Mouse (Mus musculus) layer of hippocampus, adult 9-10 months (tissue): ENCODE results near the gene Abtb1.

ENCODE experiments used
- DNase-seq: peaks from one replicate; pipeline ENCODE4 v3.0.0; 2022; ENCODE audit warnings: low spot score

Abtb1 gene

DNA sequence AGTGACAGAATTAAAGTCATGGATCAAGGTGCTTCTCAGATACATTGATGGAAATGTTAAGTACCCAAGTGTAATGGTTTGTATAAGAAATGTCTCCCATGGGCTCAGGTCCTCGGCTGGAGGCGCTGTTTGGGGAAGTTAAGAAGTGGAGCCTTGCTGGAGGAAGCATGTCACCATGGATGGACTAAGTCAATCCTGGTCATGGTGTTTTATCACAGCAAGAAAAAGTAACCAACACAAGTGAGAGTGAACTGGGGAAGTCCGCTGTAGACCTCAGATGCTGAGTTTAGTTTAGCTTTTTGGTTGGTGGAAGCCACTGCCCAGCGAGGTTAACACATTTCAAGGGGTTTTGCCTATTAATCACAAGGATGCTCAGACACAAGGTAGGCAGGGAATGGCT is 12.2 kb downstream of the Abtb1 start:
- no peak for DNase-seq

DNA sequence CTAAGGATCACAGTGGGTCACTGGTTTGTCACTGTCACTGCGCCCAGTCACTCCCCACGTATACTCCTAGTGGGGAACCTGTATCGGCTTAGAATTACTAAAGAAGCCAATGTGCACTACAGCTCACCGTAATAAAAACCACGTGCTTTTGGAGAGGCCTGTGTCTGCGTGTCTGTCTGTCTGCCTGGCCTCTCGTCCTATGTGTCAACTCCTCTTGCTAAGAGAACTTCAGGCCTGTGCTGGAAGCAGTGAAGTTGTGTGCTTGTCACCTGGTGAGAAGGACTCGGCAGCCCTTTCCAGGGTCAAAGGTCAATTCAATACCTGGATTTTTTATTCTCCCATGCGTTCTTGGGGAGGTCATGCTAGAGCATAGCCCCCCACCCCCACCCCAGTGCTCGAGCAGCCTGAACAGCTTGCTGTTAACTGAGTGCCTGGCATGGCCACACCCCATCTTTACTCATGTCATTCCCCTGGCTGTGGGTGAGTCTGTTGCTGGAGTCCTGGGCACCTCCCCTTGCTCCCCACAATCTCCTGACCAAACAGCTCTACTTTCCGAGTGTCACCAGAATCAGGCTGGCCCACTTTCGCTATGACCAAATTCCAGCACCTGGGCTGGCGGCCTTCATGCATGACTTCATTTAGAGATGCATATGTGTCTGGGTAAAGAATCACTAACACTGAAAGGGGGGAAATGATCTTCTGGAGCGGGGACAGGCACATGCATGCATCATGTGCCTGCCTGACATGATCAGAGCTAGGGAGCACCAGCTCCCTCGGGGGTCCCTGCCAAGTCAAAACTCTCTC is 13.4 kb downstream of the Abtb1 start:
- DNase-seq: no peak

DNA sequence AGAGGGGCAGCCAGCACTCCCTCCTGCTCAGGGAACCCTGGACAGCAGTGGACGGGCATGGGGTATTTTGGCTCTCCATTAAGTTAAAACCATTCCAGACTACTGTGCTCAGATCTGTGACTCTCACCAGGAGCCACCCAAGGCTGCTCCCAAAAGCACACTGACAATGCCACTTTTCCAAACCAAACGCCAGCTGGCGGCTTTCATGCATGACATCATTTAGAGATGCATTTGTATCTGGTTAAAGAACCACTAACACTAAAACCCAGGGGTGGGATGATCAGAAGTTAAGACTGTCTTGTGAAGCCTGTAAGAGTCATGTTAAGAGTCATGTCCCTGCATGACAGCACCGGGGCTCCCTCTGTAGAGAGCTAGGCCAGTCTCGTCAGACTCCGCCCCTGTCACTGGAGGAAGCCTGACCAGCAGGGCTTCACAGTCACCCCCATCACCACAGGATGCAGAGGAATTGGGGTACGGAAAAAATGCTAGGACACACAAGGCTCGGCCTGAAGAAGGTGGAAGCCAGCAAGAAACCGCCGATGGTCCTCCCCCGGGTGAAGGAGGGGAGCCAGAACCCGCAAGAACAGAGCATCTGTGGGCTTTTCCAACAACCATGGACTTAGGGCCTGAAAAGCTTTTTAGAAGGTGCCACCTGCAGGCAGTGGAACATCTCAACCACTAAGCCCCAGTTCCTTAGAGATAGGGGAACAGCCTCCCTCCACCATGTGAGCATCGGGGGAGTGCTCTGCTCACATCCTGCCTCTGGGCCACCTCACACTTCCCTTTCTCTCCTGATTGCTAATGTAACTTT is 14.2 kb downstream of the Abtb1 start:
- no peak for DNase-seq

DNA sequence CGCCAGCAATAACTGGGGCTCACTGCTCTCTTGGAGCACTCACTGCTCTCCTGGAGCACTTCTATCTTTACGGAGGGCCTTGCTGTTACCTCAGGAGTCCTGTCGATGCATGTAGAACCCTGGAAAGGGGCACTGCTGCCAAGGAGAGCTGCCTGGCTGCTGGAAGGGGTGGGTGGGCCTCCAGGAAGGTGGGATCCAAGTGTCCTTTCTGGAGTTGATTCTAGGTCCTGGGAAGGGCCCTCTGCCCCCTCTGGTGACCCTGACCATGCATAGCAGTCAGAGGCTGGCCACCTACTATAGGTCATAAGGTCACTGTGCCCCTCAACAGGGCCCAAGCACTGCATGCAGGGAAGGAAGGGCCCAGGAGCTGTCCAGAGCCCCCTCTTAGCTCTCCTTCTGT is 14.8 kb downstream of the Abtb1 start:
- DNase-seq: no peak

DNA sequence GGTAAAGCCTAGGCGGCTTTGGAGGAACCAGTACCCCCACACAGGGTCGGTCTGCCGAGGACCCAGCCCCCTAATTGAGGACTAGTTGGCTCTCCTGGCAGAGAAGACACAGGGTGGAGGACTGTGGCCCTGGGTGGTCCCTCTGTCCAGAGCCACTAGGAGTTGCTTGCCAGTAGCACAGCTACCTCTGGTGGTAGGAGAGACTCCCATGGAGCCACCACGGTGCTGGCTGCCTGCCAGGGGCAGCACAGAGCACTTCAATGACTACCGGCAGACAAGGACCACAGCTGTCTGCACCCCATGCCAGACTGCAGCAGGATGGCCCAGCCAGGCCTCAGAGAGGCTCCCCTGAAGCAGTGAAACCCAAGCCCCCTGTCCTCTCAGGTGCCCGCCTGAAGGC is 15.2 kb downstream of the Abtb1 start:
- DNase-seq: no peak

DNA sequence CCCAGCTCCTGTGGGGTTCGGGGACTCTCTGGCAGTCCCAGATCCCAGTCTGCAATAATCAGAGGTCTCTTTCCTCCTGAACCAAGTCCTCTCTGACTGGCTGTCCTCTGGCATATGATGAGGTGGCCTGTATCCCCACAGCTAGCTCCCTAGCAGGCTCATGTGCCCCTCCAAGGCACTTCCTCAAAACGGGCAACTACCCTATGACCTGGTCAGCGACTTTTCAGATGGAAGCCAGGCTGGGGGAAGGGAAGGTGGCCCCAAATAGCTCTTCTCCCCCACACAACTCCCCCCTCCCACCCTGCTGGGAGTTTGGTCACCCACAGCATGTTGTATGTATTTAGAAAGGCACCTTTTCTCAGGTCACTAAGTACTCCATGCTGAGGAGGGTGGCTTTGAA is 15.7 kb downstream of the Abtb1 start:
- no peak for DNase-seq

DNA sequence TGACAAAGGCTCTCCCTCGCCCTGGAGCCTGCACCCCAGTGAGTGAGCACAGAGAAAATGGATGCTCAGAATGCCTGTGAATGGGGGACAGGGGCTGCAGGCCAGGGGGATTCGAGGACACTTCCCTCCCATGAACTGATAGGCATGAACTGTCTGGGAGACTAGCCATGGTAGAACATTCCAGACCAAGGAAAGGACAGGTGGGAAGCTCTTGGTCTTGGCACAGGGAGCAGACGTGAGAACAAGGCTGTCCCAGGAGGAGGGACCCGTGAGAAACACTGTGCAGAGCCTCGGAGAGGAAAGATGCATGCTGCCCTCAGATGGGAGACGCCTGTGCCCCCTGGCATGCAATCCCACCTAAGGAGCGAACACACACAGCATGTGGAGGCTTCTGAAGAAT is 17.6 kb downstream of the Abtb1 start:
- DNase-seq: no peak

DNA sequence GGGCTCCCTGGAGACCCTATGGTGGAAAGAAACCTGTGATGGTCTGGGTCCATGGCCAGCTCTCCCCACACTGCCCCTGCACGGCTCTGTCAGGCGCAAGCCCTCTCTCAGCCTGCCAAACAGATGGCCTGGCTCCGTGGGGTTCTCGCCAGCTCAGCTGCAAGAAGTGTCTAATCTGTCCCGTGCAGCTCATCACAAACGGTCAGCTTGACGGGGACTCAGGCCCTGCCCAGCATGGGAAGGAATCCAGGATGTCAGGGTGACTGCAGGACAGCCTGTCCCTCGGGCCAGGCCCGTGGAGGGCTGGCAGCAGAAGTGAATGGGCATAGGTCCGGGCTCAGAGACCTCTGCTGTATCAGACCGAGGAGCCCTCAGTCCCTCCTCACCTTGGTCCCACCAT is 19.9 kb downstream of the Abtb1 start:
- DNase-seq: no peak

DNA sequence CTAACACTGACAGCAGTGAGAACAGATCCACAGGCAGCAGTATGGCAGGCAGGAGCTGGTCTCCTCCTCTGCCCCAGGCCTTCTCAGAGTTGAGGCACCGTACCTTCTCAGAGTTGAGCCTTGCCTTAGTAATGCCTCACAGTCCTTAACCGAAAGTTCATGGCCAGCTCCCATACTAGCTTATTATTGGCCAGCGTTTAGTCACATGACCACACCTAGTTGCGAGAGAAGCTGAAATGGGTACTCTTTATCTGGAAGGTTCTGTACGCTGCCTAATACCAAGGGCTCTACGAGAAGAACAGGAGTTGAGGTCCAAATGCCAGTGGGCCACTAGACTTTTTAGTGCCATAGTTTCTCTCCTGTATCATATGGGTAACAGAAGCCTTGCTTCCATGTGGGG is 20.5 kb downstream of the Abtb1 start:
- no peak for DNase-seq

DNA sequence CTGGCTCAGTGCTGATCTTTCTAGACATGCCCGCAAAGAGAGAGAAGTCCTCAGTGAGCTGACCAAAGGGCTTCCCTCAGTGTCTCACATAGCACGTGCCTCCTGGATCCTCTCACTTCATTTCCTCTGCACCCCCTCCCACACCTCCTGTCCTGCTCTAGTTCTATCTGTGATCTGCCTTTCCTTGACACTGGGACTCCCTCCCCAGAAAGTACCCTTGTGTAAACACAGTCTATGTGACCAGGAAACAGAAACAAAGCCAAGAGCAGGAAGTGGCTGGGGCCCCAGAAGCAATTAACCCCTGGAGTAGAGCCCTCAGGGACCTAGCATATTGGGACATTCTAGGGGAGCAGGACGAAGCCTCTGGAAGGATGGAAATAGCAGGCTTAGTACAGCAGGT is 20.9 kb downstream of the Abtb1 start:
- DNase-seq: no peak

DNA sequence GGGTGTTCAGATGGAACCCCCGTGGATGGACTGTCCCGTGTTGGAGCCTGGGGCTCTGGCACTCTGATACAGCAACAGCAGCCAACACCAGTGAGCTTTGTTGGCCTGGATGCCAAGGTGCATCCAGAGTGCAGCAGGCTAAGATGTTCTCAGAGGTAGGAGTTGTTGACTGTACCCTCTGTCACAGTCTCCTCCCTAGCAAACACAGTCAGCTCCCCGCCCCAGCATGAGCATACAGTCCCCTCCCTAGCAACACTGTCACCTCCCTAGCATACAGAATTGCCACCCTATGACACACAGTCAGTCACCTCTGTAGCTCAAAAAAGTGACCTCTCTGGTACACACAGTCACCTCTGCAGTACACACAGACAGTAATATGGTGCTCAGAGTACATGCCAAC is 24.9 kb downstream of the Abtb1 start:
- no peak for DNase-seq

DNA sequence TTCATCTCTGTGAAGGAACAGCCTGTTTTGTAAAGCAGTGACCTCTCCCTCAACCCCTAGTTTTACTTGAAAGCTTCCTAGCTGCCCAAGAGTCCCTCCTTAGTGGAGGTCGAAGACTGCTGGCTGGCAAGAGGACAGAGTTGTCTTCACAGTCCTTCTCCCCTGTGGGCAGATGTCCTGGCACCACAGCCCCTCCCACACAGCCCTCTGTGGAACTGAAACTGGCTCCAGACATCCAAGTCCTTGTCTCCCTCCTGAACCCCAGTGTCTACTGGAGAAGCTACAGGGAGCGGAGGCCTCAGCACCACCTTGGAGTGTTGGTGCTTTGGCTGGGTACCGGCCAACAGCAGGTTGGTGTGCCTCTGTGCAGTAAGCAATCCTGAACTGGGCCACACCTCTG is 26.3 kb downstream of the Abtb1 start:
- DNase-seq: no peak

DNA sequence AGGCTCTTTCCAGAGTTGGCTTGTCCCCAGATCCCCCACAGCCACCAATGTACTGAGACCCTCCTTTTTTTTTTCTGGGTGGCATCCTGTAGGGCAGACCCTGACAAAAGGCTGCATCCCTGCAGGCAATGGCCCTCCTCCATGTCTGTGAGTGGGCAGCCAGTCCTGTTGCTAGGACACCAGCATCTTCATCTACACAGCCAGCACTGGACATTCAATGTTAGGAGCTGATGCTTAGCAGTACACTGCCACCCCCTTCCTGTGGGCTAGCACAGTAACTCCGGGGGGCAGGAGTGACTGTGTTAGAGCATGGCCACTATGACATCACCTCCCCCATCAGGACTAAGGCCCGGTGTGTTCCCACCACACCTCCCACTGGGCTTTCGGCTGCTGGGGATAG is 26.7 kb downstream of the Abtb1 start:
- DNase-seq: no peak

DNA sequence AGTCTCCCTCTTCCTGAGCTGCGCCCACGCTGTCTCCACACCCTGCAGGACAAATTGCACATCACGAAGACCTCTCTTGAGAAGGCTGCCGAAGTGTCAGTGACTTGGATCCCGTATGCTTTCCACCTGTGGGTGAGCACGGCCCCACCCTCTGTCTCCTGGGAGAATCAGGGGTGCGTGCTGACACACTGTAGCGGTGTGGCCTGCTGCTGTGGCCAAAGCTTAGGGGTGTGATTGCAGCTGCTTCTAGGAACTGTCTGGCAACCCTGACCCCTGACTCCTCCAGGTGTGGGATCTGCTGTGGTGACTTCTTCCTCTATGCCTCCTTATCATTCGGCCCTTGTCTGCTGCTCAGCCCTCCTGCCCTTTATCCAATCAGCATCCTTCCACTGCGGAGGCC is 28.0 kb downstream of the Abtb1 start:
- no peak for DNase-seq

DNA sequence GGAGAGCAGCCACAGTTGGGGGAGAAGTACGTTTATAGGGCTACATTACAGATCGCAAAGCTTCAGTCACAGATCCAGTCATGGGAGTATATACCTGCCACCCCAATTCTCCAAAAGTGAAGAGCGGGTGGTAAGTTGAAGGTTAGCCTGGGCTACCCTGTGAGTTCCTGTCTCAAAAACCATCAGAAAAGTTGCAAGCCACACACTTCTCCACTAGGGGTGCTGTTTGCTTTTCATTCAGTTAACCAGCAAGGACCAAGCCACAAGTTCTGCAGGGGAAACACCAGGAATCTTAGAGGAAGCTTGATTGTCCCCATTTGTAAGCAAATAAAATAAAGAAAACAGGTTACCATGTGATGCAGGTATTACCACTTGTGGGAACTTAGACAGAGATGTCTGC is 28.9 kb downstream of the Abtb1 start:
- DNase-seq: peak; percentile 65

DNA sequence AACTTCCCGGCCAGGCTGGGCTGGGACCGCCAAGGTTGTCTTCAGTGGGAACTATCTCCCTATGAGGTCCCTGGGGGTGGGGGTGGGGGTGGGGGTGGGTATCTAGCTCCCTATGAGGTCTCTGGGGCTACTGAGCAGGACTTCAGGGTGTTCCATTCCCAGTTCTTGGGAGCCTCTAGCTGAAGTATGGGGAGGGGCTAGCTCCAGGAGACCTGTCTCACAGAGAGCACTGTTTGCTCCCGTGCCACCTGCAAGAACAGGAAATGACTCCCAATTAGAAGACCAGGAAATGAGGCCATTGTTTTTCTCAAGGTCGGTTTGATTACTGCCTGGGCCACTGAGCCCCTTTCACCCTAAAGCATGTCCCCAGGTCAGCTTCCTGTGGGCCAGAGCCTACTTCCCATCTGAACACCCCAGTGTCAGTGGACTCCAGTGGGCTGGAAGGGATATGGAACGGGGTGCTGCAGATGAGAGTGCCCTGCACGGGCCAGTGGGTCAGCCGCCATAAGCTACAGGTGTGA is 29.8 kb downstream of the Abtb1 start:
- DNase-seq: no peak

DNA sequence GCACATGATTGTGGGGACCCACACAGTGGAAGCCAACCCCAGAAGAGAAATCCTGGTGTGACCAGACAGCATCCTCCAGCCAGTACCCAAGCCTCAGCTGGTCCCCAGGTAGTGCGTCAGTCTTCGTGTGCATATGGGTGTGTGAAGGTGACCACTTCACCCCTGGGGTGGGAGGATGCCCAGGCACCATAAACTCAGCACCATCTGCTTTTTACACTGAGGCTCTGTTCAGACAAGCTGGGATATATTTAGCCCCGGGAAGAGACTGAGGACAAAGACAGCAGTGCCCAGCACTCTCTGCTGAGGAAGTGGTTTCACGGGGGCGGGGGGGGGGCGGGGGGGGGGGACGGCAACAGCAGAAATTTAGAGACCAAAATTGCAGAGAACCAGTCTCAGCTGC is 30.4 kb downstream of the Abtb1 start:
- no peak for DNase-seq

DNA sequence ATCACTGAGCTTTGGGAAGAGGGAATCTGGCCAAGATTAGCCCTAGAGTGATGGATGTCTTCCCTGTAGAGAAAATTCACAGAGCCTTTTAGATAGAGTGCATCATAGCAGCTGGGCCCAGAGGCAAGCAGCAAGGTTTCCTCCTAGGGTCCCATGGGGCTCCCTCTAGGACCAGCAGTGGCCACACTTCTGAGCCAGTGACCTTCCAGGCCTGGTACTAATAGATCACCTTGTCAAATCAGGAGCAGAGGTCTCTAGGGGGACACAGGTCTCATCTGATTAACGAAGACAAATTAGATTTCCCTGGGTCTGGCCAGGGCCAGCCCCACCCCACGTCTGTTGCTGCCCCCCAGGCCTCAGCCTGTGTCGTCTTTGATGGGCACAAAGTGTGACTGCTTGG is 31.5 kb downstream of the Abtb1 start:
- no peak for DNase-seq

DNA sequence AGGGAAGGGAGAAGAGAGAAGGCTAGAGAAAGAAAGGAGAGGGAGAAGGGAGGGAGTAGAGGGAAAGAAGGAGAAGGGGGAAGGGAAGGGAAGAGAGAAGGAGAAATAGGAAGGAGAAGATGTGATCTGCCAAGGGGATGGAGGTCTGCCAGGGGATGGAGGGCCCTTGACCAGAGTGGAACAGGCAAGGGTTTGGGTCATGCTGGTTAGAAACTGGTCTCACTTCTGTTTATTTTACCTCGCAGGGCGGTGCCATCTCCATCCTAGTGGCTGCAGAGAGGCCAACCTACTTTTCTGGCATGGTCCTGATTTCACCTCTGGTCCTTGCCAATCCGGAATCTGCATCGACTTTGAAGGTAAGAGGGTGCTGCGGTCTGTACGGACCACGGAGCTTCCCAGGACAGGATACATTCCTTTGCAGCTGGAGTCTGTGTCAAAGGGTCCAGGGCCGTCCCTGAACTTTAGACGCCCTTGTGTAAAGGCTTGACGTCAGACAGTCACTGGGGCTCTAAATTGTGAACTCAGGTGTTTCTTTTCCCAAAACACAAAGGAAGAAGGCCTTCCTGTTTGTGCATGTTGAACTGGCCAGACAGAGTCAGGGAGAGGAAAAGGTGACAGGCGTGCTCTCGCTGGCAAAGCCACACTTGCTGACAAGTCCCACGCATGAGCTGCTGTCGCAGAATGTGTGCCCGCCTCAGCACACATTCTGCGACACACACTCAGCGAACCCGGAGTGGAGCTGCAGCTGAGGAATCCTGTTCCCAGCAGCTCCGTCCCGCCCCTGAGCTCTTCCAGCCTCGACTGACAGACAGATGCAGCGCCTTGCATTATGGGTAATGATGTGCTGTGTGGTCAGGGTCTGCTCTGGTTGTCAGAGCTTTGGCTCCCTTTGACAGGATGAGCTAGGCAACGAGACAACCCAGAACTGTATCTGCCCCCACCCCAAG is 32.4 kb downstream of the Abtb1 start:
- DNase-seq: no peak

DNA sequence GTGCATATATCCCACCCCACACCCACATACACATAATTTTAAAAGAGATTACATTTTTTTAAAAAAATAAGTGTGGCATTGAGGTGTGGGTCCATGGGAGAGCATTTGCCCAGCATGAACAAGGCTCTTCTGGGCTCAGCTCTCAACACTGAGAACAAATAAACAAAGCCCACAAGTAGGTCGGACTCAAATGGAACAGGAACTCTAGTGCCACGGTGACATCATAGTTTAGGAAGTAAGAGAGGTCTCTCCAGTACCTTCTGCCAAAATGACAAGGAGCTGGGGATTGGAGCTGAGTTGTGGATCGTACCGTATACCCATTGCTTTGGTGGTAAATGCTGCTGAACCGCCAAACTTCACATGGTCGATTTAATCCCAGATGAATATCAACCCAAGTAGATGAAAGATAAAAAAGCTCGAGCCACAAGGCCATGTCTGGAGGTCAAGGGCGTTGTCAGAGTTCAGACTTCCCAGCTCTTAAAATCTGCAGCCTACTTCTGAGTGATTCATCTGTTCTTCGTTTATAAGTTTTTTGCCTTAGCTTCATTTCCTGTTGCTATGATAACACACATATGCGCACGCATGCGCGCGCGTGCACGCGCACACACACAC is 36.7 kb downstream of the Abtb1 start:
- no peak for DNase-seq

DNA sequence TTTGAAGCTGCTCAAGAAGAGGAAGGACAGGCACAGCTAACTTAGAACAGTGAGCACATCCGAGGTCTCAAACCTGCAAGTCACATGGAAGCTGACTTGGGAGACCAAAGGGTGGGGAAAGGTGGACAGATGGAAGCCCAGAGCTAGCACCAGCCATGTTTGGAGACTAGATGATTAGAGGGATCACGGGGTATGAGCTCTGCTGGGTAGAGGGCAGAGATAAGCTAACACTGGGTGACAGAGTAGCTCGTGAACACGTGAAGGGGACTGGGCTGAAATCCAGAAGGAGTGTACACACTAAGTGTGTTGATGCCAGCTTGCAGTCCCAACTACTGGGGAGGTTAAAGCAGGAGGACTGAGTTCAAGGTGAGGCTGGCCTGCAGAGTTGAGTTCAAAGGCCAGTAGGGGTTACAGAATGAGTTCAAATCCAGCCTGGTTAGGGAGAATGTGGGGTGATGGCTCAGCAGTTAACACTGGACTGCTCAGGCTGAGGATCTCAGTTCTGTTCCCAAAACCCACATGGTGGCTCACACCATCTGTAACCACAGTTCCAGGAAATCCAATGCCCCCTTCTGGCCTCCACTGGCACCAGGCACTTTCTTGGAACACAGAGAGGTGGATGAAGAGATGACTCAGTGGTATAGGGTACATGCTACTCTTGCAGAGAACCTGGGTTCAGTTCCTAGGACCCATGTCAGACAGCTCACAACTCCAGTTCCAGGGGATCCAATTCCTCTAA is 37.7 kb downstream of the Abtb1 start:
- no peak for DNase-seq
